Comparison of ENCODE assay signal across 8 mouse cellular contexts in genomic region chr14:49066274-49066823, GRCm38 (mm10). TPM values are rescaled to one million over a fixed set of nuclear protein-coding genes. Genes with fewer than 3 reads are reported as not detected.
A peak's percentile ranks its signal among the peaks of the same experiment; 100 is the strongest.
DNase-seq lines count a peak whose midpoint lies in the region; ATAC-seq lines count a peak whose summit lies in the region.

Gene Exoc5, minus strand, starts transcription at chr14:49066653.

- peak; percentile 95 to 96 for DNase-seq in B cell, adult 2 months
- DNase-seq in brain, adult 2 months (ENCODE audit: low read depth, low spot score): peak; percentile 99
- DNase-seq in heart, embryonic 10.5 days (ENCODE audit: low spot score): peak; percentile 95
- DNase-seq in liver: peak; percentile 94
- peak; percentile 94 to 98 for DNase-seq in spleen, postnatal 4 days (ENCODE audit: low spot score in 2 of 2)

- peaks cover 14% of the 10 kb centered on the region; the same call in 1 of the 2 replicates for H3K4me1 ChIP-seq in heart, embryonic 10.5 days
- H3K4me1 ChIP-seq in kidney, embryonic 15.5 days: peaks cover 22% of the 10 kb centered on the region

- peak within 1 kb of the TSS; percentile 59 for H3K4me2 ChIP-seq in kidney, embryonic 15.5 days

- no peaks in the 10 kb centered on the region for H3K9me3 ChIP-seq in heart, embryonic 10.5 days
- H3K9me3 ChIP-seq in kidney, embryonic 15.5 days (replicated peaks): no peaks in the 10 kb centered on the region

- H3K36me3 ChIP-seq in heart, embryonic 10.5 days: no peaks in the 10 kb centered on the region
- H3K36me3 ChIP-seq in kidney, embryonic 15.5 days: no peaks in the 10 kb centered on the region

- H3K4me3 ChIP-seq in heart, embryonic 10.5 days: peak within 1 kb of the TSS; percentile 96
- peak within 1 kb of the TSS; percentile 90 for H3K4me3 ChIP-seq in kidney, embryonic 15.5 days (replicated peaks)

- H3K27ac ChIP-seq in heart, embryonic 10.5 days: peak within 1 kb of the TSS; percentile 99
- peak within 1 kb of the TSS; percentile 99 for H3K27ac ChIP-seq in kidney, embryonic 15.5 days

- WGBS in heart, embryonic 10.5 days: under 1% methylated on average over 53 of the region's 53 CpGs
- WGBS in kidney, embryonic 15.5 days: under 1% methylated on average over 52 of the region's 53 CpGs

- no peaks in the 10 kb centered on the region for H3K27me3 ChIP-seq in heart, embryonic 10.5 days (ENCODE audit: insufficient read depth, poor library complexity, severe bottlenecking)
- no peaks in the 10 kb centered on the region for H3K27me3 ChIP-seq in kidney, embryonic 15.5 days

- ATAC-seq in erythroblast, adult 5-6 weeks (replicated peaks; ENCODE audit: low FRiP score, poor library complexity, severe bottlenecking): peak; percentile 95
- peak; percentile 97 for ATAC-seq in kidney, embryonic 15.5 days (replicated peaks; ENCODE audit: low FRiP score)
- peak; percentile 80 for ATAC-seq in monocyte, adult 5-6 weeks (replicated peaks; ENCODE audit: insufficient number of reproducible peaks, low FRiP score, low TSS enrichment, poor library complexity, severe bottlenecking)

- H3K9ac ChIP-seq in kidney, embryonic 15.5 days: peak within 1 kb of the TSS; percentile 97

RNA-seq across cellular contexts. Expression of gene Exoc5, which starts in this region (rescaled TPM):
- total RNA-seq in erythroblast, adult 5-6 weeks (2015; ENCODE audit: low replicate concordance): 16.1 and 25.0 TPM in 2 replicates
- 26.4 and 26.8 TPM in 2 replicates for total RNA-seq in erythroblast, adult 5-6 weeks (2017; ENCODE audit: low replicate concordance)
- 40.4 and 43.4 TPM in 2 replicates for polyA plus RNA-seq in heart, embryonic 10.5 days (2016; fragmentation: Nextera tagmentation; extraction: Ambion mirVana)
- polyA plus RNA-seq in kidney, embryonic 15.5 days (2015; fragmentation: Nextera tagmentation; extraction: Ambion mirVana): 41.9 and 42.4 TPM in 2 replicates
- total RNA-seq in monocyte, adult 5-6 weeks (2017): 66.6 to 127 TPM (median 91.7 TPM) in 3 replicates

Comparison
In these comparisons a context has a peak if more than half of its experiments do, and no peak if none do; other contexts are left out.
1. Peak in every context shown above with its lines: DNase-seq, ATAC-seq, H3K4me3 ChIP-seq and H3K27ac ChIP-seq.